ENCODE assay signal across 16 mouse cellular contexts in genomic region chr16:33113726-33114125, GRCm38 (mm10). TPM values are rescaled to one million over a fixed set of nuclear protein-coding genes. Genes with fewer than 3 reads are reported as not detected.
DNase-seq lines count a peak whose midpoint lies in the region; ATAC-seq and TF ChIP-seq lines count a peak whose summit lies in the region.
"Had no signal": no experiment of that assay in that cellular context is flagged by ENCODE, and none has a peak within 500 bp of the region (broad histone marks: within the 10 kb centered on the region; RNA-seq: fewer than 3 reads in every experiment).

No protein-coding gene starts in this region.

- no peak overlapping the region for H3K27ac ChIP-seq in cerebellum, adult 2 months (ENCODE audit: insufficient read depth, low read length)
- no peak overlapping the region for H3K27ac ChIP-seq in kidney, adult 2 months (ENCODE audit: insufficient read depth, low read depth, low read length)
- H3K27ac ChIP-seq in neural tube, embryonic 13.5 days (replicated peaks) = no peak overlapping the region
- H3K27ac ChIP-seq: gastrocnemius, adult 2 months; heart, embryonic 13.5 days; limb, embryonic 15.5 days; stomach, embryonic 15.5 days had no signal

- no peaks in the 10 kb centered on the region for H3K27me3 ChIP-seq in cerebellum, adult 2 months (ENCODE audit: control insufficient read depth, insufficient read depth, low read length)
- no peaks in the 10 kb centered on the region for H3K27me3 ChIP-seq in kidney, adult 2 months (replicated peaks; ENCODE audit: control insufficient read depth, insufficient read depth, low read length)
- no peaks in the 10 kb centered on the region for H3K27me3 ChIP-seq in neural tube, embryonic 13.5 days
- H3K27me3 ChIP-seq: heart, embryonic 13.5 days; limb, embryonic 15.5 days; stomach, embryonic 15.5 days had no signal

- H3K9me3 ChIP-seq in neural tube, embryonic 13.5 days = no peaks in the 10 kb centered on the region
- H3K9me3 ChIP-seq: heart, embryonic 13.5 days; limb, embryonic 15.5 days; stomach, embryonic 15.5 days had no signal

- peak; percentile 56; the same call in 1 of the 2 replicates for ATAC-seq in neural tube, embryonic 13.5 days (ENCODE audit: low read depth)

- peak; percentile 19 to 39 for DNase-seq in cerebellum, adult 2 months
- no peak for DNase-seq in cerebellum, adult 11-12 months
- peak; percentile 20 for DNase-seq in kidney, postnatal 10 days
- DNase-seq in kidney, adult 2 months = no peak
- no peak for DNase-seq in neural tube, embryonic 10.5 days (ENCODE audit: extremely low spot score, low spot score)
- DNase-seq in cerebellum, postnatal 14 days = peak; percentile 34 to 59
- DNase-seq in natural killer cell, adult 2 months (ENCODE audit: low spot score in 2 of 2) = no peak
- DNase-seq: gastrocnemius, adult 2 months; heart, adult 11 months; heart, postnatal 36 days; kidney, adult 8-10 months had no signal

- WGBS in cerebellum, adult 2 months = 14% methylated on average over 4 of the region's 4 CpGs
- 44% methylated on average over 4 of the region's 4 CpGs for WGBS in kidney, adult 2 months
- WGBS in neural tube, embryonic 13.5 days = 34% methylated on average over 4 of the region's 4 CpGs

- H3K4me3 ChIP-seq in cerebellum, adult 2 months (replicated peaks; ENCODE audit: insufficient read depth, low read depth, low read length) = no peak overlapping the region
- no peak overlapping the region for H3K4me3 ChIP-seq in kidney, adult 2 months (ENCODE audit: insufficient read depth, low read depth, low read length)
- H3K4me3 ChIP-seq in neural tube, embryonic 13.5 days = no peak overlapping the region
- H3K4me3 ChIP-seq: erythroblast, embryonic 14.5 days; gastrocnemius, adult 2 months; heart, embryonic 13.5 days; limb, embryonic 15.5 days; stomach, embryonic 15.5 days had no signal

- no peak overlapping the region for H3K9ac ChIP-seq in neural tube, embryonic 13.5 days
- H3K9ac ChIP-seq: heart, embryonic 13.5 days; limb, embryonic 15.5 days; stomach, embryonic 15.5 days had no signal

- no peaks in the 10 kb centered on the region for H3K36me3 ChIP-seq in kidney, adult 2 months (ENCODE audit: control insufficient read depth, insufficient read depth, low read length)
- peaks cover 41% of the 10 kb centered on the region for H3K36me3 ChIP-seq in neural tube, embryonic 13.5 days

- TF ChIP-seq CTCF in cerebellum, adult 2 months (IDR thresholded peaks at IDR 0.05; ENCODE audit: borderline replicate concordance, insufficient read depth, low read depth, low read length) = no peak
- no peak for TF ChIP-seq CTCF in kidney, adult 2 months (conservative IDR thresholded peaks at IDR 0.05; ENCODE audit: insufficient read depth, insufficient read length, low read depth, low read length)

- no peaks in the 10 kb centered on the region for H3K4me1 ChIP-seq in cerebellum, adult 2 months (ENCODE audit: control insufficient read depth, insufficient read depth, low read length)
- no peaks in the 10 kb centered on the region for H3K4me1 ChIP-seq in kidney, adult 2 months (ENCODE audit: control insufficient read depth, insufficient read depth, low read length)
- H3K4me1 ChIP-seq in neural tube, embryonic 13.5 days (replicated peaks) = peaks cover 13% of the 10 kb centered on the region
- H3K4me1 ChIP-seq: limb, embryonic 15.5 days; stomach, embryonic 15.5 days had no signal

- no peak for TF ChIP-seq POLR2A in cerebellum, adult 2 months (IDR thresholded peaks at IDR 0.05; ENCODE audit: borderline replicate concordance, insufficient read depth, low read length)
- no peak for TF ChIP-seq POLR2A in kidney, adult 2 months (IDR thresholded peaks at IDR 0.05; ENCODE audit: low read depth, low read length)

- no peak overlapping the region for H3K4me2 ChIP-seq in neural tube, embryonic 13.5 days
- H3K4me2 ChIP-seq: heart, embryonic 13.5 days; limb, embryonic 15.5 days; stomach, embryonic 15.5 days had no signal

RNA-seq across cellular contexts. Expression of gene Lmln, which starts 51.4 kb away (rescaled TPM):
- polyA plus RNA-seq in cerebellum, adult 2 months (2012; rRNA removed) = 12.2 and 14.1 TPM in 2 replicates
- polyA plus RNA-seq in kidney, adult 2 months (2012; rRNA removed) = 3.1 and 4.8 TPM in 2 replicates
- polyA plus RNA-seq in neural tube, embryonic 13.5 days (2015; fragmentation: Nextera tagmentation; extraction: Ambion mirVana) = 2.0 and 3.7 TPM in 2 replicates

RNA-seq across cellular contexts. Expression of gene Rpl35a, which starts 57.5 kb away (rescaled TPM):
- polyA plus RNA-seq in cerebellum, adult 2 months (2012; rRNA removed) = 590 and 665 TPM in 2 replicates
- polyA plus RNA-seq in kidney, adult 2 months (2012; rRNA removed) = 307 and 414 TPM in 2 replicates
- 600 and 645 TPM in 2 replicates for polyA plus RNA-seq in neural tube, embryonic 13.5 days (2015; fragmentation: Nextera tagmentation; extraction: Ambion mirVana)

RNA-seq across cellular contexts. Expression of gene Iqcg, which starts 57.7 kb away (rescaled TPM):
- polyA plus RNA-seq in cerebellum, adult 2 months (2012; rRNA removed) = 1.7 and 2.2 TPM in 2 replicates
- 2.8 and 3.8 TPM in 2 replicates for polyA plus RNA-seq in kidney, adult 2 months (2012; rRNA removed)
- 4.1 and 5.5 TPM in 2 replicates for polyA plus RNA-seq in neural tube, embryonic 13.5 days (2015; fragmentation: Nextera tagmentation; extraction: Ambion mirVana)

Comparison
In these comparisons a context has a peak if more than half of its experiments do, and no peak if none do; other contexts are left out.
1. DNase-seq: peak in cerebellum, adult 2 months (2 of 2), kidney, postnatal 10 days (single experiment) and cerebellum, postnatal 14 days (2 of 2); none in cerebellum, adult 11-12 months (single experiment), kidney, adult 2 months (single experiment), neural tube, embryonic 10.5 days (single experiment) and natural killer cell, adult 2 months (0 of 2).